Mouse (Mus musculus): Measurements from ENCODE around the gene Zfp541. TPM values are rescaled to one million over a fixed set of nuclear protein-coding genes. Genes with fewer than 3 reads are reported as not detected.

The Zfp541 gene
- polyA plus RNA-seq, 1 experiment from 2014 or later, result 0.17 TPM

DNA sequence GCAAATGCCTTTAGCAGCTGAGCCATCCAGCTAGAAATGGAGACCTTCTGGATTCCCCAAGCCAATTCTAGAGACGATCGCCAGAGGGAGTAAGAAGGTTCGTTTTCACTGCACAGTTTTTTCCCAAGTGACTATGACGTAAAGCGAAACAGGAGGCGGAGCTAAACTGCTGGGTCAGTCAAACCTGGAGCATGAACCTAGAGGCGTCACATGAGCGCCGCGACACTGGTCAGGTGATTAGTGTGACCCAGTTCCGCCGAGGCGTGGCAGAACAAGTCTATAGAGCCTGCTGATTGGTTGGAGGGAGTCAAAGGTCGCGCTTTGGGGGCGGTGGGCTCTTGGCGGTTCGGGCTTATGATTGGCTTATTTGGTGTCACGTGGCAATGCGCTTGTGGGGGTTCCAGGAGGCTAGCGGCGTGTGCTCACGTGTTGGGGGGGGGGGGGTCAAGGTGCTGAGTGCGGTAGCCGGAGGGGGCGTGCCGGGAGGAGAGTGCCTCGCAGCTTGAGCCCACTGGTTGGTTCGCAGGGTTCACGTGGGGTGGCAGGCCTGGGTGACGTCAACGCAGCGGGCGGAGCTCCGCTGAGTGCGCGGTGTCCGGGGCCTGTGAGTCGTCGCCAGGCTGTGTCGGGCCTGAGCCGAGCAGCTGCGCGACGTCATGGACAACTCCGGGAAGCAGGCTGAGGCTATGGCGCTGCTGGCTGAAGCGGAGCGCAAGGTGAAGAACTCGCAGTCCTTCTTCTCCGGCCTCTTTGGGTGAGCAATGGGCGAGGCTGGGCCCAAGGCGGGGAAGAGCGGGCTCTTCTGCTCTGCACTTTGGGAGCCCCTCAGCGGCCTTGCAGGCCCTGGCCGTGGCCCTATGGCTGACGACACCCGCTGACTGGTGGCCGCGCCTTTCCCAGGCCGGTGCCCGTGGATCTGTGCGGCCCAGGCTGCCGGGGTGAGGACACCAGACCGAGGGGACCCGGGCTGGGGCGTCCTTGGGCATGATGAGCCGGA lies 36.7 kb downstream of the Zfp541 start, which contains the start of gene Napa:
Napa (plus strand) TSS at position 438 of the 997 bp plus-strand sequence.
- peak within 1 kb of the TSS; percentile 88 for H3K27ac ChIP-seq (replicated peaks)
- H3K27me3 ChIP-seq (replicated peaks), result peaks cover 12% of the 10 kb centered on the region; the same call in 1 of the 2 replicates
- peak within 1 kb of the TSS; percentile 81 for H3K4me2 ChIP-seq
- H3K9me3 ChIP-seq (replicated peaks), result no peaks in the 10 kb centered on the region
- peaks cover 11% of the 10 kb centered on the region for H3K36me3 ChIP-seq
- peak; percentile 98 for ATAC-seq (ENCODE audit: low FRiP score)
- H3K4me3 ChIP-seq (replicated peaks), result peak within 1 kb of the TSS; percentile 66
- H3K4me1 ChIP-seq, result peaks cover 48% of the 10 kb centered on the region
- WGBS, result under 1% methylated on average over 67 of the region's 68 CpGs
- H3K9ac ChIP-seq (replicated peaks), result peak within 1 kb of the TSS; percentile 97

DNA sequence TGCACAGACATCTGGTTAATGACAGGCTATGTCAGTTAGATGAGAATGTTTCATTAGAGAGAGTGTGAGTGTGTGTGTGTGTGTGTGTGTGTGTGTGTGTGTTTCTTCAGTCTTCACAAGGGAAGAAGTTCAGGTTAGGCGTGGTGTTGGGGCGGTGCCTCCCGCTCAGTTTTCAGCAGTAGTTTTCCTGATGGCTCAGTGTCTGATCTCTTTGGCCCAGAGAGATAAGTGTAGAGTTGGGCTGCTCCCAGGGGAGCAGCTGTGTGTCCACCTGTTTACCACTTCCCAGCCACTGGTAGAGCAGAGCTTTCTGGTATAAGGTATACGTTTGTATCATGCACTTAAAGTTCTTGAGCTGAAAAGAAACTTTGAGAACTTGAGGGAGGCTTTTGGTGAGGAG lies 38.3 kb downstream of the Zfp541 start:
- Histone ChIP-seq H3K4me1 (peaks cover 58% of the 10 kb centered on the region), H3K4me3 (replicated peaks) (peak overlapping the region; percentile 66; the same call in 1 of the 2 replicates), H3K9me3 (replicated peaks) (no peaks in the 10 kb centered on the region), H3K36me3 (peaks cover 17% of the 10 kb centered on the region), H3K27me3 (replicated peaks) (peaks cover 12% of the 10 kb centered on the region; the same call in 1 of the 2 replicates), H3K27ac (replicated peaks) (no peak overlapping the region), H3K4me2 (peak overlapping the region; percentile 81), H3K9ac (replicated peaks) (peak overlapping the region; percentile 97; the same call in 1 of the 2 replicates)
- WGBS, result 82% methylated on average over 4 of the region's 4 CpGs
- no peak for ATAC-seq (ENCODE audit: low FRiP score)

DNA sequence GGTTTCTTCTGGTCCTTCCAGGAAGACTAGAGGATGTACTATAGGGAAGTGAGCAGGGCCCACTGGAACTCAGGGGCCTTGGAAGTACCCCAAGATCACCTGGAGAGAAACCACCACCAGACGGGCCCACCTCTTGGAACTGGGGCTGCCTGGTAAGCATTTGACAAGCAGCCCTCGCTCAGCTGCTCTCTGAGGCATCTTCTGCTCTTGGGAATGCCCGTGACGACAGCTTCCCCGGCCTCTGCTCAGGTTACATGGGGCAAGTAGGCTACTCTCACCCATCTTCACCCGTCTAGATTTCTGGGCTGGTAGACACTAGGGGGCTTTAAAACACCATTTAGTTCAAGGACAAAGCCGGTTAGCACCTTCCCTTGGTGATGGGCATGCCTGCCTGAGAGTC lies 39.5 kb downstream of the Zfp541 start:
- H3K9ac ChIP-seq (replicated peaks), result no peak overlapping the region
- ATAC-seq (ENCODE audit: low FRiP score), result no peak

GRCm38 (mm10) chr7:16101726-16102475 lies 40.3 kb downstream of the Zfp541 start:
- Histone ChIP-seq H3K27ac (replicated peaks) (no peak overlapping the region), H3K4me3 (replicated peaks) (no peak overlapping the region), H3K4me2 (no peak overlapping the region), H3K36me3 (peaks cover 22% of the 10 kb centered on the region), H3K27me3 (replicated peaks) (no peaks in the 10 kb centered on the region), H3K9me3 (replicated peaks) (no peaks in the 10 kb centered on the region), H3K9ac (replicated peaks) (no peak overlapping the region), H3K4me1 (peaks cover 58% of the 10 kb centered on the region)
- 70% methylated on average over 15 of the region's 15 CpGs for WGBS
- ATAC-seq (ENCODE audit: low FRiP score), result no peak

More for the DNA sequence above, 39.5 kb downstream of the Zfp541 start:
- H3K36me3 ChIP-seq, result peaks cover 22% of the 10 kb centered on the region
- H3K27me3 ChIP-seq (replicated peaks), result 0 out of 2 replicates have a peak, but pooled peaks cover 4% of the 10 kb centered on the region
- peaks cover 58% of the 10 kb centered on the region for H3K4me1 ChIP-seq
- H3K27ac ChIP-seq (replicated peaks), result no peak overlapping the region
- H3K4me2 ChIP-seq, result no peak overlapping the region
- no peaks in the 10 kb centered on the region for H3K9me3 ChIP-seq (replicated peaks)
- no peak overlapping the region for H3K4me3 ChIP-seq (replicated peaks)
- 77% methylated on average over 7 of the region's 7 CpGs for WGBS

GRCm38 (mm10) chr7:16102686-16103226 lies 41.1 kb downstream of the Zfp541 start:
- WGBS, result 90% methylated on average over 5 of the region's 5 CpGs
- no peak overlapping the region for H3K27ac ChIP-seq (replicated peaks)
- no peaks in the 10 kb centered on the region for H3K9me3 ChIP-seq (replicated peaks)
- no peak for ATAC-seq (ENCODE audit: low FRiP score)
- H3K9ac ChIP-seq (replicated peaks), result no peak overlapping the region
- H3K36me3 ChIP-seq, result peaks cover 28% of the 10 kb centered on the region
- H3K4me2 ChIP-seq, result no peak overlapping the region
- no peak overlapping the region for H3K4me3 ChIP-seq (replicated peaks)
- H3K27me3 ChIP-seq (replicated peaks), result no peaks in the 10 kb centered on the region
- peaks cover 55% of the 10 kb centered on the region for H3K4me1 ChIP-seq

- WGBS, result 50% methylated on average over 6 of the region's 6 CpGs
- H3K4me1 ChIP-seq, result peaks cover 53% of the 10 kb centered on the region
- H3K9ac ChIP-seq (replicated peaks), result no peak overlapping the region
- peaks cover 38% of the 10 kb centered on the region for H3K36me3 ChIP-seq
- 0 out of 2 replicates have a peak overlapping the region, but pooled peaks have one; percentile 30 for H3K27ac ChIP-seq (replicated peaks)
- no peak overlapping the region for H3K4me3 ChIP-seq (replicated peaks)
- H3K27me3 ChIP-seq (replicated peaks), result no peaks in the 10 kb centered on the region
- no peak for ATAC-seq (ENCODE audit: low FRiP score)
- no peaks in the 10 kb centered on the region for H3K9me3 ChIP-seq (replicated peaks)
- H3K4me2 ChIP-seq, result no peak overlapping the region
Observed at GRCm38 (mm10) chr7:16103760-16104159, 42.1 kb downstream of the Zfp541 start.

DNA sequence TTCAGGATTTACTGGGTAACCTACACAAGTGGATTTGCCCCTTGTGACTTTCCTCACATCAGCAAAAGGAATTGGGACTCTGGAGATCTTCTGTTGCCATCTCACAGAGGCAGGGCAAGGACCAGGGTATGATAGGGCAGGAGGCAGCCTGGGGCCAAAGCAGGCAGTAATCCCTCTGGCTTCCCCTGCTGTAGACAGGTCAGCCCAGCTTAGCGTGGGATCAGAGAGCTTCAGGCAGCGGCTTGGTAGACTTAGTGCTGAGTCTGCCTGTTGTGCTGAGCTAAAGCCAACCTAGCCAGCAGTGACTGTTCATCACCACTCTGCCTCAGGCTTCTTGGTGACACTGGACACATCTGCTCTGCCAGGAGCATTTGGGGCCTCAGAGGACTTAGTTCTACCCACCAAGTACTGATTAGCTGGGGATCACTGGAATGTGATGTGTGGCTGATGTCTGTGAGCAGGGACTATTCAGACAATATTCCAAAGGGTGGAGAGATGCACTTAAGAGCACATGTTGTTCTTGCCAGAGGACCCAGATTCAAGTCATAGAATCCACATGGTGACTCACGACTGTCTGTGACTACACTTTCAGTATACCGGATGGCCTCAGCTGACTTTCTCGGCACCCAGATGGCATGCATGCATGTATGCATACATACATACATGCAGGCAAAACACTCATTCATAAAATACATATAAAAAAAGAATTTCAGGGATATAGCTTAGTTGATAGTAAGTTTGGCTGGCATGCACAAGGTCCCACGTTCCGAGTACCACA lies 43.2 kb downstream of the Zfp541 start:
- H3K9me3 ChIP-seq (replicated peaks), result no peaks in the 10 kb centered on the region
- H3K4me1 ChIP-seq, result peaks cover 42% of the 10 kb centered on the region
- H3K4me2 ChIP-seq, result no peak overlapping the region
- no peaks in the 10 kb centered on the region for H3K27me3 ChIP-seq (replicated peaks)
- WGBS, result 85% methylated on average over 7 of the region's 7 CpGs
- no peak overlapping the region for H3K4me3 ChIP-seq (replicated peaks)
- H3K27ac ChIP-seq (replicated peaks), result no peak overlapping the region
- H3K9ac ChIP-seq (replicated peaks), result no peak overlapping the region
- H3K36me3 ChIP-seq, result peaks cover 49% of the 10 kb centered on the region
- ATAC-seq (ENCODE audit: low FRiP score), result no peak

- Histone ChIP-seq H3K9ac (replicated peaks) (no peak overlapping the region), H3K4me3 (replicated peaks) (no peak overlapping the region), H3K4me2 (no peak overlapping the region), H3K27ac (replicated peaks) (no peak overlapping the region), H3K4me1 (peaks cover 3% of the 10 kb centered on the region), H3K36me3 (peaks cover 78% of the 10 kb centered on the region), H3K27me3 (replicated peaks) (no peaks in the 10 kb centered on the region), H3K9me3 (replicated peaks) (no peaks in the 10 kb centered on the region)
- WGBS, result 93% methylated on average over 9 of the region's 9 CpGs
- ATAC-seq (ENCODE audit: low FRiP score), result no peak
Observed at GRCm38 (mm10) chr7:16108886-16109542, 47.4 kb downstream of the Zfp541 start.

DNA sequence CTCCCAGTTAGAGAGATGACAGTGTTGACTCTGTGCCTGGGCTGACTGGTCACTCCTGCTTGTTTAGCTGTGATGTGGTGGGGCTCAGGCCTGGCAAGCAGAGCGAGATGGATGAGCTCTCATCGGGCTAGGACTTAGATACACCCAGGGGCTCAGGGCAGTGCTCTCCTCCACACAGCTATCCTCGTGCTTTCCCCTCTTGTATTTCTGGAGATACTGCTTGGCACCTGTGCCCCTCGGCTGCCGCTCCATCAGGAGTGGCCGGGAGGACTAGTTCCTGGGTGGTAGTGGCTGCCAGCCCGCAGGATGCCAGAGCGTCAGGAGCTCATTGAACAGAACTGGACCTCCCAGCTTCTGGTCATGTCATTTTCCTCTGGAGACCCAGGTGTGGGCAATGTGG lies 48.5 kb downstream of the Zfp541 start:
- no peaks in the 10 kb centered on the region for H3K27me3 ChIP-seq (replicated peaks)
- H3K36me3 ChIP-seq, result peaks cover 84% of the 10 kb centered on the region
- ATAC-seq (ENCODE audit: low FRiP score), result no peak
- H3K27ac ChIP-seq (replicated peaks), result no peak overlapping the region
- 94% methylated on average over 8 of the region's 8 CpGs for WGBS
- no peak overlapping the region for H3K4me2 ChIP-seq
- no peaks in the 10 kb centered on the region for H3K4me1 ChIP-seq
- no peak overlapping the region for H3K4me3 ChIP-seq (replicated peaks)
- no peak overlapping the region for H3K9ac ChIP-seq (replicated peaks)
- no peaks in the 10 kb centered on the region for H3K9me3 ChIP-seq (replicated peaks)

GRCm38 (mm10) chr7:16111284-16112090 lies 49.9 kb downstream of the Zfp541 start:
- Histone ChIP-seq H3K4me3 (replicated peaks) (no peak overlapping the region), H3K27ac (replicated peaks) (no peak overlapping the region; the same call in 1 of the 2 replicates), H3K9ac (replicated peaks) (no peak overlapping the region), H3K36me3 (peaks cover 93% of the 10 kb centered on the region), H3K4me2 (no peak overlapping the region), H3K9me3 (replicated peaks) (no peaks in the 10 kb centered on the region), H3K27me3 (replicated peaks) (no peaks in the 10 kb centered on the region), H3K4me1 (no peaks in the 10 kb centered on the region)
- ATAC-seq (ENCODE audit: low FRiP score), result no peak
- WGBS, result 94% methylated on average over 7 of the region's 7 CpGs
